Mouse (Mus musculus) small intestine, adult 2 months (tissue): ENCODE data around the gene Slc16a4. TPM values are rescaled to one million over a fixed set of nuclear protein-coding genes. Genes with fewer than 3 reads are reported as not detected.
"Not testable (repeated sequence)": the region's sequence is repeated elsewhere in the genome, so short reads cannot be mapped to it uniquely, and the experiment has no call there.

Experiments
- H3K27ac ChIP-seq: fragments of 200-500 bp; 2 replicates; pipeline ENCODE4 v1.5.1; 2012; ENCODE audit warnings: low read depth, low read length, control low read depth, inconsistent platforms; ENCODE audit not compliant: insufficient read depth
- H3K27me3 ChIP-seq: fragments of 200-500 bp; 2 replicates; pipeline ENCODE4 v1.6.1; 2012; ENCODE audit warnings: mild to moderate bottlenecking, moderate library complexity, low read length, inconsistent platforms; ENCODE audit not compliant: control insufficient read depth, insufficient read depth
- H3K36me3 ChIP-seq: fragments of 200-500 bp; 2 replicates; pipeline ENCODE4 v1.6.1; 2012; ENCODE audit warnings: mild to moderate bottlenecking, low read length, control low read depth, inconsistent platforms; ENCODE audit not compliant: control insufficient read depth, insufficient read depth
- H3K4me1 ChIP-seq: fragments of 200-500 bp; 2 replicates; pipeline ENCODE4 v1.6.1; 2012; ENCODE audit warnings: low read length, inconsistent platforms, mixed read lengths; ENCODE audit not compliant: control insufficient read depth, insufficient read depth, insufficient read length
- H3K4me3 ChIP-seq: fragments of 200-500 bp; 2 replicates; pipeline ENCODE4 v1.5.1; 2012; ENCODE audit warnings: low read depth, mild to moderate bottlenecking, control low read depth, inconsistent platforms, low read length, moderate library complexity
- CTCF ChIP-seq: fragments of 200-500 bp; IDR thresholded peaks from 2 replicates; pipeline ENCODE4 v1.5.1; 2012; ENCODE audit warnings: low read depth, mild to moderate bottlenecking, control low read depth, inconsistent platforms, low read length, moderate library complexity, mixed read lengths; ENCODE audit not compliant: insufficient replicate concordance, insufficient read length; ENCODE audit errors: extremely low read depth
- POLR2A ChIP-seq: fragments of 200-500 bp; IDR thresholded peaks from 2 replicates; pipeline ENCODE4 v1.6.1; 2012; ENCODE audit warnings: low read depth, mild to moderate bottlenecking, control low read depth, inconsistent platforms, low read length, moderate library complexity
- WGBS: fragments of 180-500 bp; shearing (Covaris S2); methylation state at CpG from one replicate; pipeline ENCODE4 v1.1.7; 2018; 5-methylcytosine and 5-hydroxymethylcytosine counted together
- polyA plus RNA-seq: library from polyadenylated mRNA; depleted of rRNA; stranded (reverse); fragments of >200 nt; gene quantifications from 2 replicates; pipeline ENCODE4 v1.2.3, GENCODE M21; 2012

The Slc16a4 gene
- polyA plus RNA-seq, 1 experiment, result not detected

DNA sequence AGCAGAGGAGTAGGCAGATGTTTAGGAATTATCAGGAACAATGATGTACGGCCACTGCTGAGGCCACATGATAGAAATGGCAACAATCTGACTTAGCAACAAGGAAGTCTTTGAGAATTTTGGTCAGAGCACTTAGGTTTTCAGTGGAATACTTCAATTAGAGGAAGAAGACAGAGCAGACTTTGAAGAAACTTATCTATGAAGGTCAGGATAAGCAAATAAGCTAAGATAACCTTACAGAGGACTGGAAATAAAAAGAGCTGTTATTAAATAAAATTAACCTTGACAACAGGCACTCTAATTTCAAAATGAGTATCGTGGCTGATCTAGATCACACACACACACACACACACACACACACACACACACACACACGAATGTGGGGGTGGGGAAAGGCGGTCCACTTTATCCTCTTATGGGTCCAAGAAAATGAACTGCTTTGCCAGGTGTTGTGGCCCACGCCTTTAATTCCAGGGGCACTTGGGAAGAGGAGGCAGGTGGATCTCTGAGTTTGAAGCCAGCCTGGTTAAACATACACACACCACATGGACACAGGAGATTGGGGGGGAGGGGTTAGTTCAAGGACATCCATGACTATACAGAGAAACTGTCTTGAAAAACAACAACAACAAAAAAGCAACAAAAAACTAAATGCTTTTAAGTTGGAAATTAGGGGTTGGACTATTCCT is 4.8 kb downstream of the Slc16a4 start:
- 32% methylated on average over 5 of the region's 5 CpGs for WGBS

DNA sequence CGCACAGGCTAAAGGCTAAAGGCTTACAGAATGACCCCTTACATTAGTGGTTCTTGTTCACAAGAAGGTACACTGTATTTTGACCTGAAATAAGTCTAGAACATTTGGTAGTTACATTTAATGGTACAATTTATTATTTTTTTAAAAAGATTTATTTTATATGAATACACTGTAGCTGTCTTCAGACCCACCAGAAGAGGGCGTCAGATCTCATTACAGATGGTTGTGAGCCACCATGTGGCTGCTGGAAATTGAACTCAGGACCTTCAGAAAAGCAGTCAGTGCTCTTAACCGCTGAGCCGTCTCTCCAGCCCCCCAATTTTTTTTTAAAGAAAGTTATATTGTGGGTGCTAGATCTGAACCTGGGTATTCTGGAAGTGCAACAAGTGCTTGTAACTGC is 5.9 kb downstream of the Slc16a4 start:
- H3K36me3 ChIP-seq, H3K4me3 ChIP-seq, H3K27me3 ChIP-seq, H3K27ac ChIP-seq, H3K4me1 ChIP-seq: not testable (repeated sequence)
- WGBS, result 88% methylated on average over 4 of the region's 4 CpGs

More for the DNA sequence above, 4.8 kb downstream of the Slc16a4 start:
- Histone ChIP-seq H3K4me3 (no peak overlapping the region), H3K36me3 (peaks cover 1% of the 10 kb centered on the region; the same call in 1 of the 2 replicates), H3K4me1 (no peaks in the 10 kb centered on the region; the same call in 1 of the 2 replicates), H3K27me3 (no peaks in the 10 kb centered on the region), H3K27ac (no peak overlapping the region)
- TF ChIP-seq CTCF, result no peak
- no peak for TF ChIP-seq POLR2A

DNA sequence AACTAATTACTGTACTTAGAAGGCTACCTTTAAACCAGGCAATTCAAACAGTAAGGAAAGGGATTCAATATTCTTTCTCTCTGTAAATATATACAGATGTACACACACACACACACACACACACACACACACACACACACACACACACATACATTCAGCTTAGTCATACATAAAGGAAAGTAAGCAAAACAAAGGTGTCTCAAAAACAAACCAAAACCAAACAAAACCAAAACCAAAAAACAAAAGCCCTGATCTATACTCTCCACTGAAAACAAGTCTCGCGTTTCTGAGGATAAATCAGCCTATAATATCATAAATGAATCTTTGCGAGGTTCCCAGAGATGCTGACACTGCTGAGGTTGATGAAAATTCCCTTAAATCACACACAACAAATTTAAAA is 26.3 kb downstream of the Slc16a4 start:
- 68% methylated on average over 3 of the region's 3 CpGs for WGBS
- peaks cover 16% of the 10 kb centered on the region for H3K36me3 ChIP-seq

DNA sequence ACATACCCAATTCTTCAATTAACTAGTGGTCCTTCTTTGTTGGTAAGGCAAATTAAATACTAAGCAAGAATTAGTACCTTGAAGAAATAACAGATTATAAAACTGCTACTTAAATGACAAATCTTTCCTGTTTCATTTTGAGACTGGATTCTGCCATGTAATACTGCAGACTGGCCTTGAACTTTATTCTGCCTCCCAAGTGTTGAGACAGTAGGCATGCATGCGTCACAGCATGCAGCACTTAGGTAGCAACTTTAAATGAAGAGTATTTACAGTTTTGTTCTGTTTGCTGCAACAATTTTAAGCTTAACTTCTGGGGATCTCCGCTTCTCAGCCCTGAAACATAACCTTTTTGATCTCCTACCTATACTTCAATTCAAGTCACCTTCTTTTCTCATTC is 30.1 kb downstream of the Slc16a4 start:
- Histone ChIP-seq H3K4me3 (no peak overlapping the region), H3K4me1 (peaks cover 5% of the 10 kb centered on the region; the same call in 1 of the 2 replicates), H3K27ac (no peak overlapping the region), H3K27me3 (no peaks in the 10 kb centered on the region), H3K36me3 (peaks cover 24% of the 10 kb centered on the region)
- no peak for TF ChIP-seq POLR2A
- no peak for TF ChIP-seq CTCF
- WGBS, result 64% methylated on average over 2 of the region's 2 CpGs

More for the DNA sequence above, 26.3 kb downstream of the Slc16a4 start:
- H3K27ac ChIP-seq, result no peak overlapping the region
- TF ChIP-seq POLR2A, result no peak
- TF ChIP-seq CTCF, result no peak
- H3K4me3 ChIP-seq, result no peak overlapping the region
- H3K27me3 ChIP-seq, result no peaks in the 10 kb centered on the region
- H3K4me1 ChIP-seq, result 0 out of 2 replicates have a peak, but pooled peaks cover 2% of the 10 kb centered on the region

DNA sequence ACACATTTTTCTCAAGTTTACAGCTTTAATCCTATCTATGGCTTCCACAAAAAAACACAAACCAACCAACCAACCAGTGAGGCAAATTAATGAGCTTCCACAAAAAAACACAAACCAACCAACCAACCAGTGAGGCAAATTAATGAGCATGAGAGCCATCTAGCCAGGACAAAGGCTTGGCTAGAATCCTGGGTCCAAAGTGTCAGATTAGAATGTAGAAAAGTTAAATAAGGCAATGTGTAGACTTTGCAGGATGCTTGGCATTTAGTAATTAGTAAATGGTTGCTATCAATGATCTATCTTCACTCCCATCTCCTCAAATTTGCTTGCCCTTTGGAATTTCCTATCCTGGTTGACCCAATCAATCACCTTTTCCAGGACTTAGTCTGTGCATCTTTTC is 30.7 kb downstream of the Slc16a4 start:
- Histone ChIP-seq H3K4me1 (peaks cover 5% of the 10 kb centered on the region; the same call in 1 of the 2 replicates), H3K27ac (no peak overlapping the region), H3K4me3 (no peak overlapping the region), H3K36me3 (peaks cover 21% of the 10 kb centered on the region), H3K27me3 (no peaks in the 10 kb centered on the region)
- TF ChIP-seq CTCF (no peak), POLR2A (no peak)

DNA sequence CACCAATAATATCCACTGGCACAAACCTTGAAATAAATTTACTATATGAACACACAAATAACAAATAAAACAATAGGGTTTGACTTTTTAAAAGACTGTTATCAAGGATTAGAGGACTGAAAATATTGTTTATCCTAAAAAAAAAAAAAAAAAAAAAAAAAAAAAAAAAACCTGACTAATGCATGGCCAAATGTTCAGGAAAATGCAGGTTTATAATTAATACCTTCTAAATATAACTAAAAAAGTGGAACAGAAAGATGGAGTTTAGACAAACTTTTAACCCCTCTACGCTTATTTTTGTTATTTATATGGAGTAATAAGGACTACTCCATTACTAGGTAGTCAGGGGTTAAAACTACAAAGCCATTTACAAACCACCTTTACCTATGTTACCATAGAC is 35.4 kb downstream of the Slc16a4 start:
- Histone ChIP-seq H3K4me3 (no peak overlapping the region), H3K27ac (no peak overlapping the region)
- TF ChIP-seq CTCF, result no peak
- TF ChIP-seq POLR2A, result no peak

DNA sequence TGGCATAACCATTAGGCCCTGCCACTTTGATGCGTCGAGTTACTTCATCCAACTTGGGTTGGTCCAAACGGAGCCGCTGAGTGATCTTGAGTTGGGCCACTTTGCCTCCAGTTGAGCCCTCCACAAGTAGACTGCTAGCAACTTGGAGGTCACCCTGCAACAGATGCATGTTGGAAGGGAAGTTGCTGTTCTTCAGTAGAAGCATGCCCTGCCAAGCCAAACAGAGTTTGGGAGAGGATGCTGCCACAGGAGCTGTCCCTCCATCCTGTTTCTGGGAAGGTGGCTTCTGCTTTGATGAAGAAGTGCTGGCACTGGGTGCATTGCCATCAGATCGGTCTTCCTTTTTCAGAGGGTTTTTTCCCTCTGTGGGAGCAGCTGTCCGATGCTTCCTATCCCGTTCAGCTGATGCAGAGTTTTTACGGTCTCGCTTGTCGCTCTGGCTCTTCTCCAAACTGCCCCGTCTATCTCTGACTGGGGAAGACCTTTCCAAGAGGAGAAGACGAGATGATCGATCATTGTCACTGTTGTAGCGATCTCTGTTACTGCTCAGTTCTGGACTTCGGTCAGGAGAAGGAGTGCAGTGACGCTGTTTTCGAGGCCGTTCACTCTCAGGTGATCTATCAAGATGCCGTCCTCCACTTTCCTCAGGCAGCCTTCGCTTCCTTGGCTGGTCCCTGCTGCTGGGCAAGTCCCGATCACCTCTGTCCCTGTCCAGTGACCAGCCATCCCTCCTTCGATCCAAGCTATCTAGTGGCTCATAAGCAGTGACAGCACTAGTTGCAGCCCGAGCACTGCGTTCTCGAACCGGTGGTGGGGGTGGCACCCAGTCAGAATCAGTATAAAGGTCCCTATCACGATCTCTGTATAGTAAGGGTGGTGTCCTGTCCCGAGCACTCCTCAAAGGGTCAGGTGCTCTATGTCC is 39.7 kb downstream of the Slc16a4 start:
- peaks cover 18% of the 10 kb centered on the region for H3K36me3 ChIP-seq
- H3K4me3 ChIP-seq, result peak overlapping the region; percentile 84
- 21% methylated on average over 28 of the region's 28 CpGs for WGBS
- TF ChIP-seq POLR2A (no peak), CTCF (no peak)
- peaks cover 19% of the 10 kb centered on the region for H3K4me1 ChIP-seq
- no peaks in the 10 kb centered on the region for H3K27me3 ChIP-seq
- peak overlapping the region; percentile 65 for H3K27ac ChIP-seq

More for the DNA sequence above, 35.4 kb downstream of the Slc16a4 start:
- H3K27me3 ChIP-seq, result no peaks in the 10 kb centered on the region
- peaks cover 18% of the 10 kb centered on the region; the same call in 1 of the 2 replicates for H3K4me1 ChIP-seq
- peaks cover 31% of the 10 kb centered on the region for H3K36me3 ChIP-seq
- WGBS, result 87% methylated on average over 1 of the region's 1 CpGs
